8 mouse cellular contexts compared by ENCODE assay signal in genomic region chr2:59841189-59841939, GRCm38 (mm10). TPM values are rescaled to one million over a fixed set of nuclear protein-coding genes. Genes with fewer than 3 reads are reported as not detected.
A peak's percentile ranks its signal among the peaks of the same experiment; 100 is the strongest.
DNase-seq lines count a peak whose midpoint lies in the region; ATAC-seq and TF ChIP-seq lines count a peak whose summit lies in the region.

No protein-coding gene starts in this region.

- TF ChIP-seq EP300 in heart, adult 2 months (IDR thresholded peaks at IDR 0.05; ENCODE audit: insufficient read depth, low read depth, low read length), result peak; percentile 29; the same call in 1 of the 2 replicates

- H3K4me2 ChIP-seq in kidney, embryonic 14.5 days (replicated peaks; ENCODE audit: low read depth, low read length), result no peak overlapping the region
- H3K4me2 ChIP-seq in lung, embryonic 16.5 days (ENCODE audit: low read depth, low read length), result no peak overlapping the region

- no peaks in the 10 kb centered on the region for H3K79me2 ChIP-seq in heart, adult 2 months (replicated peaks; ENCODE audit: control insufficient read depth, insufficient read depth, low read length)

- no peak overlapping the region for H3K4me3 ChIP-seq in heart, adult 2 months
- no peak overlapping the region for H3K4me3 ChIP-seq in kidney, embryonic 14.5 days (ENCODE audit: low read length)
- H3K4me3 ChIP-seq in lung, embryonic 16.5 days (ENCODE audit: low read length), result no peak overlapping the region

- intact Hi-C loops in heart, adult 2 months (cut with DNase I), result loop anchor here (5.0 kb wide), 1 partner anchor 41 kb away; the partner anchor contains the start of gene Wdsub1

- H3K4me1 ChIP-seq in heart, adult 2 months (ENCODE audit: control insufficient read depth, insufficient read depth, low read length), result peaks cover 11% of the 10 kb centered on the region
- H3K4me1 ChIP-seq in kidney, embryonic 14.5 days (ENCODE audit: control insufficient read depth, insufficient read depth, low read length), result peaks cover 2% of the 10 kb centered on the region; the same call in 1 of the 2 replicates
- peaks cover 6% of the 10 kb centered on the region for H3K4me1 ChIP-seq in lung, embryonic 16.5 days (replicated peaks; ENCODE audit: control insufficient read depth, insufficient read depth, low read length)

- TF ChIP-seq CTCF in heart, adult 2 months (IDR thresholded peaks at IDR 0.05), result no peak

- WGBS in heart, adult 2 months, result 59% methylated on average over 12 of the region's 12 CpGs
- 61% methylated on average over 12 of the region's 12 CpGs for WGBS in kidney, embryonic 14.5 days
- 46% methylated on average over 12 of the region's 12 CpGs for WGBS in lung, embryonic 16.5 days

- peak overlapping the region; percentile 88 for H3K27ac ChIP-seq in heart, adult 2 months
- H3K27ac ChIP-seq in kidney, embryonic 14.5 days (ENCODE audit: low read depth, low read length), result no peak overlapping the region; the same call in 1 of the 2 replicates
- H3K27ac ChIP-seq in lung, embryonic 16.5 days (ENCODE audit: low read length), result peak overlapping the region; percentile 53

- peak; percentile 69 for ATAC-seq in kidney, embryonic 14.5 days (ENCODE audit: low FRiP score, low TSS enrichment)
- peak; percentile 79 for ATAC-seq in lung, embryonic 16.5 days (ENCODE audit: low read depth)

- no peaks in the 10 kb centered on the region for H3K9me3 ChIP-seq in kidney, embryonic 14.5 days (ENCODE audit: control insufficient read depth, low read length)
- no peaks in the 10 kb centered on the region for H3K9me3 ChIP-seq in lung, embryonic 16.5 days (ENCODE audit: control insufficient read depth, low read length)

- peak in 1 of 2 experiments; percentile 53 for DNase-seq in heart, adult 2 months
- DNase-seq in heart, adult 8-10 months (ENCODE audit: low spot score), result no peak
- peak; percentile 34 for DNase-seq in gastrocnemius, postnatal 25 days
- peak; percentile 85 for DNase-seq in yolk sac, embryonic 10.5 days (ENCODE audit: low spot score)
- DNase-seq in cerebellum, postnatal 25 days, result no peak
- DNase-seq in right cerebral cortex, postnatal 25 days, result no peak

- H3K36me3 ChIP-seq in heart, adult 2 months (ENCODE audit: control insufficient read depth, insufficient read depth, low read length), result peaks cover 6% of the 10 kb centered on the region
- H3K36me3 ChIP-seq in kidney, embryonic 14.5 days (ENCODE audit: control insufficient read depth, insufficient read depth, low read length), result peaks cover 74% of the 10 kb centered on the region
- H3K36me3 ChIP-seq in lung, embryonic 16.5 days (ENCODE audit: control insufficient read depth, insufficient read depth, low read length), result peaks cover 30% of the 10 kb centered on the region

- H3K9ac ChIP-seq in heart, adult 2 months (ENCODE audit: low read depth, low read length), result no peak overlapping the region
- 0 out of 2 replicates have a peak overlapping the region, but pooled peaks have one; percentile 1 for H3K9ac ChIP-seq in kidney, embryonic 14.5 days (ENCODE audit: low read depth, low read length)
- no peak overlapping the region for H3K9ac ChIP-seq in lung, embryonic 16.5 days (ENCODE audit: low read length)

- no peaks in the 10 kb centered on the region for H3K27me3 ChIP-seq in heart, adult 2 months (ENCODE audit: control insufficient read depth, insufficient read depth, low read length)
- H3K27me3 ChIP-seq in kidney, embryonic 14.5 days (ENCODE audit: control insufficient read depth, insufficient read depth, low read length), result no peaks in the 10 kb centered on the region
- no peaks in the 10 kb centered on the region for H3K27me3 ChIP-seq in lung, embryonic 16.5 days (ENCODE audit: control insufficient read depth, insufficient read depth, low read depth, low read length)

- TF ChIP-seq POLR2A in heart, adult 2 months (IDR thresholded peaks at IDR 0.05; ENCODE audit: insufficient read depth, low read depth, low read length), result no peak

RNA-seq across cellular contexts. Expression of gene Wdsub1, which starts 41.0 kb away (rescaled TPM):
- 10 to 100 TPM; 21.4 to 22.1 TPM for total RNA-seq in heart, adult 2 months (2021)
- 47.7 and 65.8 TPM in 2 replicates for polyA plus RNA-seq in heart, adult 2 months (2012; rRNA removed)
- 10 to 100 TPM; 20.4 to 25.5 (median 23.9) TPM for total RNA-seq in heart, adult 8-10 months (2022)
- 10 to 100 TPM; 11.8 to 13.0 TPM for total RNA-seq in gastrocnemius, postnatal 25 days (2021)
- 31.7 and 37.5 TPM in 2 replicates for polyA plus RNA-seq in kidney, embryonic 14.5 days (2014; fragmentation: Nextera tagmentation; extraction: Ambion mirVana)
- 40.6 and 46.0 TPM in 2 replicates for polyA plus RNA-seq in lung, embryonic 16.5 days (2015; fragmentation: Nextera tagmentation; extraction: Ambion mirVana)

Comparison
In these comparisons a context has a peak if more than half of its experiments do, and no peak if none do; other contexts are left out.
1. DNase-seq: peak in gastrocnemius, postnatal 25 days (single experiment) and yolk sac, embryonic 10.5 days (single experiment); none in heart, adult 8-10 months (single experiment), cerebellum, postnatal 25 days (0 of 2) and right cerebral cortex, postnatal 25 days (single experiment).